Mouse (Mus musculus) G1E (cell line): Measurements from ENCODE around the gene Polr3b.

ENCODE experiments used
- CTCF ChIP-seq: IDR thresholded peaks from 2 replicates; pipeline ENCODE4 v1.5.1; 2012; ENCODE audit warnings: low read depth, low read length, inconsistent platforms, mixed read lengths
- GATA1 ChIP-seq: IDR thresholded peaks from 2 replicates; pipeline ENCODE4 v1.6.1; 2012; ENCODE audit warnings: borderline replicate concordance, low read length, inconsistent platforms, mixed read lengths
- TAL1 ChIP-seq: conservative IDR thresholded peaks from 2 replicates; pipeline ENCODE4 v1.6.1; 2012; ENCODE audit warnings: low read depth, low read length, inconsistent platforms, mixed read lengths

DNA sequence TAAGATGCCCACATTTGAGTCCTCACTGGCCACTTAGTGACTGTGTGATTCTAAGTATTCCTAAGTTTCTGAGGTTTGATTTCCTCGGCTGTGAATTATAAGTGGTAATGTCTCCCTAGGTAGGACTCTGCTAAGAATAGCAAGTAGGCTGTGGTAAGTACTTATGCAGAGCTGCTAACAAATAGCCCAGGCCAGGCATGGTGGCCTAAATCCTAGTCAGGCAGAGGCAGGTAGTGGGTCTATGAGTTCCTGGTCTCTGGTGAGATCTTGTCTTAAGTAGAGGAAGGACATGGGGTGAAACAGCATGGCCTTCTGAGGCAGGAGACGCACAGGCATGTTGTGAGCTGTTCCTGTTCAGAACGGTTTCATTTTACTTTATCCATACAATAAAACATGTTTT lies 55.8 kb downstream of the Polr3b start:
- TF ChIP-seq CTCF (no peak), TAL1 (no peak), GATA1 (no peak)
